Mouse (Mus musculus): ENCODE data around the gene Trak2. TPM values are rescaled to one million over a fixed set of nuclear protein-coding genes. Genes with fewer than 3 reads are reported as not detected.
"Not testable (repeated sequence)": the region's sequence is repeated elsewhere in the genome, so short reads cannot be mapped to it uniquely, and the experiment has no call there.

The Trak2 gene
- polyA plus RNA-seq, 1 experiment from 2014 or later: 15.1 TPM

DNA sequence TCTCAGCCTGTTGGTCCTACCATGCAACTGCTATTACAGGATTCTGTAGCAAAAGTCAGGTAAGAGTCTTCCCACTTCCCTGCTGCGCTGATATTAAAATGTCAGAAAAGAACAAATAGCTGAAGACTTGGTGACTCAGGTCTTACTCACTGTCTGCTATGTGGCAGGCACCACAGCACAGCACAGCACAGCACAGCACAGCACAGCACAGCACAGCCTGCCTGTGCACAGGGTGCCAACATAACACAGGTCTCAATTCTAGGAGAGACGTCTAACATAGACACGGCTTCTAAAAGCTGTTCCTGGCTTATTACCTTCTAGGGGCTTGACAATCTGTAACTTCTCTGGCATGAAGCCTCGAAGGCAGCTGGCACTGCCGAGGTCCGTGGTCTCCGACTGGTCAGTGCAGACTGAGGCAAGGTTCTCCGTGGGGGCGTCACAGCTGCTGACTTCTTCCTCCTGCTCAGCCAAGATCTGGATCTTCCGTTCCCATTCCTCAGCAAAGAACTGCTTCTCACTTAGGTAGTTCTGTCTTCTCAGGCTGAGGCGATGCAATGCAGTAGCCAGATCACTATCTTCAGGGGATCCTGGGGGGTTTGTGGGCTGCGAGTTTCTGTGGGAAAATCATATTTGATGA, 63.5 kb downstream of the Trak2 start:
- no peak for ATAC-seq (ENCODE audit: insufficient read depth, low FRiP score, low read depth)
- Histone ChIP-seq H3K9ac (no peak overlapping the region), H3K27ac (no peak overlapping the region), H3K9me3 (no peaks in the 10 kb centered on the region), H3K27me3 (replicated peaks) (no peaks in the 10 kb centered on the region), H3K4me3 (replicated peaks) (no peak overlapping the region), H3K4me2 (no peak overlapping the region), H3K36me3 (peaks cover 39% of the 10 kb centered on the region), H3K4me1 (no peaks in the 10 kb centered on the region)
- WGBS: 94% methylated on average over 12 of the region's 12 CpGs

DNA sequence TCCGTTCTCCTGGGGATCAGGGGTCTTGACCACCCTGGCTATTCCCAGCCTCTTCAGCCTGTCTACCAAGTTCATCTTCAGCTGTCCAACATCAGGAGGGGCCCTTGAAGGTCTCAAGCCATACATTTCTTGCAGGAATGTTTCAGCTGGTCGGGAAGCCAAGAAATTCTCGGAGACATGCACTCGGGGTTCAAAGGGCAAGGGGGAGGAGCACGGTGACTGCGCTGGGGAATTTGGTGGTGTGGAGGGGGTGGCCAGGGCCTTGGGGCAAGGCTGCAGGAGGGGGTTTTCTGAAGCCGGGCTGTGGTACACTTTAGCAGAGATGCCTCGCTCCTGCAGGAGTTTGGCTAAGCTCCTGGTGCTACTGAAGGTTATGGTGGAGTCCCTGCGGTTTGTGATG, 69.5 kb downstream of the Trak2 start:
- no peaks in the 10 kb centered on the region for H3K9me3 ChIP-seq
- no peaks in the 10 kb centered on the region for H3K27me3 ChIP-seq (replicated peaks)
- H3K4me2 ChIP-seq: no peak overlapping the region
- 72% methylated on average over 9 of the region's 9 CpGs for WGBS
- no peak for ATAC-seq (ENCODE audit: insufficient read depth, low FRiP score, low read depth)
- peaks cover 25% of the 10 kb centered on the region for H3K36me3 ChIP-seq
- H3K27ac ChIP-seq: no peak overlapping the region
- no peaks in the 10 kb centered on the region for H3K4me1 ChIP-seq
- H3K4me3 ChIP-seq (replicated peaks): no peak overlapping the region
- no peak overlapping the region for H3K9ac ChIP-seq

DNA sequence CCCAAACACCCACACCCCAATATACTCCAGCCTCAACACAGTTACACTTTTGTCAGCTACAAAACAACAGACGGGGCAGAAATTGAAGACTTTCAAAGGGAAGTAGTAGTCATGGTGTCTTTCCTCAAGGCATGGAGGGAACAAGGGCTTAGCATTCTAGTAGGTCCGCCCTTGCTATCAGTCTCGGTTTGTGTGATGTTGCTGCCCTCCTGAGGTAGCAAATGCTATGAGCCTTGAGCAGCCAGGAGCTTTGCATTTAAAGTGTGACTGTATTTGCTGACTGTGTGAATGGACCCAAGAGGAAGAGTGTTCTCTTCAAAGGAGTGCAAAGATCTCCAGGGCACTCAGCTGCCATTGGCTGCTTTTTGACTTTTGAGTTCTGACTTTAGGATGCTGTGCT, 75.7 kb downstream of the Trak2 start:
- H3K36me3 ChIP-seq; H3K27me3 ChIP-seq (replicated peaks); H3K9ac ChIP-seq; H3K4me2 ChIP-seq; H3K27ac ChIP-seq; H3K9me3 ChIP-seq; H3K4me1 ChIP-seq; H3K4me3 ChIP-seq (replicated peaks): not testable (repeated sequence)
- WGBS: 26% methylated on average over 3 of the region's 3 CpGs
- peak; percentile 50; the same call in 1 of the 2 replicates for ATAC-seq (ENCODE audit: insufficient read depth, low FRiP score, low read depth)

DNA sequence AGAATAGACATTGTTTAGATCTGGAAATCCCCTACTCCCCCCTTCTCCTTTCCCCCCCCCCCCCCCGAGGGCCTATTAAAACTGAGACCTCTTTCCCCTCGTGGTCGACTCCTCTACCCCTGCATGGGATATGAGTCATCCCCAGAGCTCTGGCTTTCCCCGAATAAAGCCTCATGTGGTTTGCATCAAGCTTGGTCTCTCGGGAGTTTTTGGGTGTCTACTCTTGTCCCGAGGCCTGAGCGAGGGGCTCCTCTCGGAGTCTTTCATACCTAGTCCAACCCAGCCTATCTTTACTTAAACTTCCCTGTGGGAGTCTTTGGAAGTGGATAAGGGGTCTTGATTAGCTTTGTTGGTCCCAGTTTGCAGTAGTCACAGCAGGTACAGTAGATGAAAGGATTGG, 80.8 kb downstream of the Trak2 start:
- H3K9me3 ChIP-seq; H3K27ac ChIP-seq; H3K9ac ChIP-seq; H3K4me1 ChIP-seq; H3K27me3 ChIP-seq (replicated peaks); H3K4me3 ChIP-seq (replicated peaks); ATAC-seq (ENCODE audit: insufficient read depth, low FRiP score, low read depth); H3K36me3 ChIP-seq; H3K4me2 ChIP-seq: not testable (repeated sequence)
- 80% methylated on average over 8 of the region's 8 CpGs for WGBS

DNA sequence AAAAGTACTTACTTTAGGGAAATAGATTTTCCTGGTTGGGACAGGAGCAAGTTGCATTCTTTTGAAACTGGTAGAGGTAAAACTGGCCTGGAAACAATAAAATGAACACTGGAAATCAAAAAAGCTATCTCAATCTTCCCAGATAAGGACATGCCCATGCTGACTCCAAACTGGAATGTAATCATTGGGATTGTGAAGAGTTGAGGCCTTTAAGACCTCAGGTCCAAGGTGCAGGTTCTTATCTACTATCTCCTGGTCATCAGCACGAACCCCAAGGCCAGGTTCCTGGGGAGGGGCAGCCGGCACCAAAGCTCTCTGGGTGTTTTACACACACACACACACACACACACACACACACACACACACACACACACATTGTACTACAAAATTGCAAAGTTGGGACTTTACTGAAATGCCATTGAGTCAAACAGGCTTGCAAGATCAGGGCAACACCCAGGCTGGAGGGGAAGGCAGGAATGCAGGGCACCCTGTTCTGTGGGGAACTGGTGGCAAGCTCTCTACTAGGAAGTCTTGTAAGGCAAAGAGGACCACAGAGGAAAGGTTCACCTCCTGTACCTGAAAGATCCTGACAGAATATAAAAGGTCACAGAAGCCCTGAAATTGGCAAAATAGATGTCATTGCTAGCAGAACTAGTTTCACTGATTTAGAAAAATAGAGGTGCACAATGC, 81.6 kb downstream of the Trak2 start:
- H3K9me3 ChIP-seq; H3K4me3 ChIP-seq (replicated peaks); H3K9ac ChIP-seq; H3K4me1 ChIP-seq; ATAC-seq (ENCODE audit: insufficient read depth, low FRiP score, low read depth); H3K27me3 ChIP-seq (replicated peaks); H3K4me2 ChIP-seq; H3K36me3 ChIP-seq; H3K27ac ChIP-seq: not testable (repeated sequence)
- 55% methylated on average over 2 of the region's 2 CpGs for WGBS

DNA sequence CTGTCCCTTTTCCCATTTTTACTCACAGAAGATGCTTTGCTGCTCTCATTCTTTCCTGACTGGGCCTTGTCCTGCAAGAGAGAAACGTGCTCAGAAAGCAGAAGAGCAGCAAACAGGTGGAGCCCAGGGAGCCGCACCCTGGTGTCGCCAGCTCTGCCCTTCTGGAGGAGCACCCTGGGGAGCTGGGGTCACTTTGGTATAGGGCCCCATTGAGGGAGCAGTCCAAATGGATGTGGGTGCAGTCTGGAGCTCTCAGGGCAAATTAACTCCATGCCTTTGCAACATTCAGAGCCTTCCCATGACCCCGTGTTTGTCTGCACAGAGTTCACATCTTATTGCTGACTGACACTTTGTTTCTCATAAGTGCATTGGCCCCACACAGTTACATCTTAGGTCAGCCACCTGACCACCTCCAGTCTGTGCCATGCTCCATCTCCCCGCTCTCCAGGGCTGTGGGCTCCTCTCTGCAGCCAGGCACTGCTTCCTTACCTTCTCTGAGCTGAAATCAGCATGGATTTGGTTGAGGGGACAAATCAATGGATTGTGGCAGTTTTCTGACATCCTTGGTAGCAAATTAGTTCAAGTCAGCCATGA, 82.4 kb downstream of the Trak2 start:
- not testable (repeated sequence) for ATAC-seq (ENCODE audit: insufficient read depth, low FRiP score, low read depth); H3K4me2 ChIP-seq; H3K9ac ChIP-seq; H3K4me3 ChIP-seq (replicated peaks); H3K36me3 ChIP-seq; H3K4me1 ChIP-seq; H3K27me3 ChIP-seq (replicated peaks); H3K9me3 ChIP-seq; H3K27ac ChIP-seq
- 54% methylated on average over 4 of the region's 5 CpGs for WGBS

DNA sequence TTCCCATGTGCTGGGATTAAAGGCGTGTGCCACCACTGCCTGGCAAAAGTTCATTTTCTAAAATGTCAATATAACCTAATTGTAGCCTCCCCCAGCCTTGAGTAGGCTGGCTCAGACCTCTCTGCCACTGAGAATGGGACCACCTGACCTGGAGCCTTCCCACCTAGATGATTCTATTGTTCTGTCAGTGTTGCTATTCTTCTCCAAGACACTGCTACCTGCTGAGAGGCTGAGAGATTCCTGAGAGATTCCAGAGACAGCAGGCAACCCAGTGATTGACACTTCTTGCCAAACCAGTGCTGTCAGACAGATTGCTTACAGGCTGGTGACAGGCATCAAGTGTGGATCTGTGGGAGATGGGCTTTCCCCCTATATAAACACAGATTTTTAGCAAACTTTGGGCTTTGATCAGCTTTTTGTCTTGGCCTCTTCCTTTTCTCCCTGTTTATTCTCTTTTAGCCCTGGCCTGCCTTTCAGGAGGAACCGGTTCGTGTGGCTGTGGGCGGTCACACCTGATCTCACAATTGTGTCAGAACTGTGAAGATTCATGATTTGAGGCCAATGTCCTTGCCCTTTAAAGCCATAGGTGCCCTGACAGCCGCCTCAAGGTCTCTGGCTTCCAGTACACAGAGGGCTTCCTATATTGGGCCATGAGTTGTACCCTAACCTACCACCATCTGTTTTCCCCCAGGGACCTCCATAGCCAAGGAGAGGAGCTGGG, 83.2 kb downstream of the Trak2 start:
- Histone ChIP-seq H3K9ac (no peak overlapping the region), H3K36me3 (no peaks in the 10 kb centered on the region), H3K4me3 (replicated peaks) (no peak overlapping the region), H3K4me1 (no peaks in the 10 kb centered on the region), H3K9me3 (no peaks in the 10 kb centered on the region), H3K27ac (no peak overlapping the region), H3K27me3 (replicated peaks) (no peaks in the 10 kb centered on the region), H3K4me2 (no peak overlapping the region)
- 50% methylated on average over 5 of the region's 5 CpGs for WGBS
- ATAC-seq (ENCODE audit: insufficient read depth, low FRiP score, low read depth): no peak

DNA sequence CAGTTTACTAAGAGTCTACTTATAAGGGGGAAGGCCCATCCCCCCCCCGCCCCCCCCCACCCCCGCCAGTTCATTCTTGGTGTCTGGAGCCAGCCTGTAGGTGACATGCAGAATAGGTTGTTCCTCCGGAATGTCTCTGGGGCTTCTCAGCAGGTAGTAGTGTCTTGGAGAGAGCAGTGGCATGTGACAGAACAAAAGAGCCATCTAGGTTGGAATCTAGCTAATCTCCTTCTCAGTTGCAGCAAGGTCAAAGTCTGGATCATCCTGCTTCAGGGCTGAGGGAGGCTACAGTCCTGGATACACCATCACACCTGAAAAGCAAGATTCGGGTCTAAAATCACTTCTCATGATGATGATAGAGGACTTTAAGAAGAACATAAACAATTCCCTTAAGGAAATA, 87.6 kb downstream of the Trak2 start:
- Histone ChIP-seq H3K27ac (no peak overlapping the region), H3K27me3 (replicated peaks) (no peaks in the 10 kb centered on the region), H3K9ac (no peak overlapping the region), H3K4me3 (replicated peaks) (no peak overlapping the region), H3K4me1 (no peaks in the 10 kb centered on the region), H3K36me3 (no peaks in the 10 kb centered on the region), H3K9me3 (no peaks in the 10 kb centered on the region), H3K4me2 (no peak overlapping the region)
- WGBS: 77% methylated on average over 4 of the region's 4 CpGs
- ATAC-seq (ENCODE audit: insufficient read depth, low FRiP score, low read depth): no peak

DNA sequence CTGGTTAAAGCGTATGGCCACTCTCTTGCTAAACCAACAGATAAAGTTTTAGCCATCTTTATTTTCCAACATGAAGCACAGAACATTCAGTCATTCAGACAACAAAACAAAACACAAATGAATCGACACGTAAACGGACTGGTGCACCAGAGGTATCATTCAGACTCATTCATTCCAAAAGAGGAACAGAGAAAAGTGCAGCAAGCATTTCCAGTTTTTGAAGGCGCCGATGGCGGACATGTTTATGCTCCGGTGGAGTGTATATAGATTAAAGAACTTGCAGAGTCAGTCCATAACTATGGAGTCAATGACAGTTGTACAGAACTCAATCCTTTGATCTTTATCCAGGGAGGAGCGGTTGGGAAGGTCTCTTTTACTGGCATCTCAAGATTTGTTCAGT, 90.0 kb downstream of the Trak2 start:
- not testable (repeated sequence) for H3K9me3 ChIP-seq; H3K4me3 ChIP-seq (replicated peaks); H3K4me1 ChIP-seq; H3K27ac ChIP-seq; H3K27me3 ChIP-seq (replicated peaks); H3K4me2 ChIP-seq; H3K36me3 ChIP-seq; H3K9ac ChIP-seq; ATAC-seq (ENCODE audit: insufficient read depth, low FRiP score, low read depth)
- WGBS: 87% methylated on average over 9 of the region's 9 CpGs

DNA sequence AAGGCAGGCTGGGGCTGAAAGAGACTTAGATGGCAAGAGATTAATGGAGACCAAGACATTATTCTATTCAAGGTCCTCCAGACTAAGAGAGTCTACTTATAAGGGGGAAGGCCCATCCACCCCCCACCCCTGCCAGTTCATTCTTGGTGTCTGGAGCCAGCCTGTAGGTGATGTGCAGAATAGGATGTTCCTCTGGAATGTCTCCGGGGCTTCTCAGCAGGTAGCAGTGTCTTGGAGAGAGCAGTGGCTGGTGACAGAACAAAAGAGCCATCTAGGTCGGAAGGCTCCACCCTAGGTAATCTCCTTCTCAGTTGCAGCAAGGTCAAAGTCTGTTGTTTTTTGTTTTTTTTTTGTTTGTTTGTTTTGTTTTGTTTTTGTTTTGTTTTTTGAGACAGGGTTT, 93.9 kb downstream of the Trak2 start:
- not testable (repeated sequence) for H3K9me3 ChIP-seq; H3K27ac ChIP-seq; H3K36me3 ChIP-seq; ATAC-seq (ENCODE audit: insufficient read depth, low FRiP score, low read depth); H3K27me3 ChIP-seq (replicated peaks); H3K9ac ChIP-seq; H3K4me2 ChIP-seq; H3K4me1 ChIP-seq; H3K4me3 ChIP-seq (replicated peaks)
- WGBS: 86% methylated on average over 2 of the region's 2 CpGs

DNA sequence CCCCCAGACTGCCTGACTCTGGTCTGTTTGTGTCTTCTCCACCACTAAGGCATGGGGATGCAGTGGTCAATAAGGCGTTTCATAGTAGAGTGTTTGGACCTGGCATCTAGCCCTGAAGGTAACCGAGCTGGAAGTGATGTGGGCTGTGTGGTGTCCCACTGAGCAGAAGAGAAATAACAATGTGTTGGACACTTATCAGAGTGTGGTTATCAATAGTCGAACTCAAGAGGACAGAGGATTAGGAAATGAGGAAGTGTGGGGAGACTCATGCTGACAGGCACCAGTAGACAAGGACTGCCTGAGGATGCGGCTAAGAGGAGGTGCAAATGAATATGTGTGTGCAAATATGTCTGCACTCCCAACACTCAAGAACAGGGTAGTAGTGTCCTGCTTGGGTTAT, 96.7 kb downstream of the Trak2 start:
- not testable (repeated sequence) for ATAC-seq (ENCODE audit: insufficient read depth, low FRiP score, low read depth); H3K4me3 ChIP-seq (replicated peaks); H3K27me3 ChIP-seq (replicated peaks); H3K4me2 ChIP-seq; H3K9me3 ChIP-seq; H3K4me1 ChIP-seq; H3K9ac ChIP-seq; H3K36me3 ChIP-seq; H3K27ac ChIP-seq
- WGBS: 82% methylated on average over 4 of the region's 4 CpGs

DNA sequence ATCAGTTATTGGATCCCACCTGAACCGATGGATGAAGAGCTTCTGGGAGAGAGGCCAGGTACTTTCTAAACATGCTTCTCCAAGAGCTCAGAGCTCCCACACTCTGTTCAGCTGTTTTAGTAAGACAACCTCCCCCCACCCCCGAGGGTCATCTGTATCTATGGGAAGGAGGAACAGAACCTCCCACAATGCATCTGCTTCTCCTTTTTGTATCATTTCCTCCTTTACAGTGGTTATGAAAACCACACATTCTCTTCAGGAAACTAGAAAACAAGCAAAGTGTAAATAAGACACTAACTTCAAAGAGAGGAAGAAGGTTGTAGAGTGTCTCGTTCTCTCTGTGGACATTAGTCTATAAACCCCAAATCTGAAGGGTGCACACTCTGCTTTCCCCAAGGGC, 112.6 kb downstream of the Trak2 start:
- 68% methylated on average over 3 of the region's 3 CpGs for WGBS
- H3K27ac ChIP-seq; H3K4me1 ChIP-seq; ATAC-seq (ENCODE audit: insufficient read depth, low FRiP score, low read depth); H3K4me3 ChIP-seq (replicated peaks); H3K4me2 ChIP-seq; H3K9ac ChIP-seq; H3K9me3 ChIP-seq; H3K36me3 ChIP-seq; H3K27me3 ChIP-seq (replicated peaks): not testable (repeated sequence)
